Mouse (Mus musculus): Measurements from ENCODE around the gene Itga11. TPM values are rescaled to one million over a fixed set of nuclear protein-coding genes. Genes with fewer than 3 reads are reported as not detected.
"Not testable (repeated sequence)": the region's sequence is repeated elsewhere in the genome, so short reads cannot be mapped to it uniquely, and the experiment has no call there.

Itga11 gene
- total and polyA plus RNA-seq, 2 experiments: 0.09 TPM

DNA sequence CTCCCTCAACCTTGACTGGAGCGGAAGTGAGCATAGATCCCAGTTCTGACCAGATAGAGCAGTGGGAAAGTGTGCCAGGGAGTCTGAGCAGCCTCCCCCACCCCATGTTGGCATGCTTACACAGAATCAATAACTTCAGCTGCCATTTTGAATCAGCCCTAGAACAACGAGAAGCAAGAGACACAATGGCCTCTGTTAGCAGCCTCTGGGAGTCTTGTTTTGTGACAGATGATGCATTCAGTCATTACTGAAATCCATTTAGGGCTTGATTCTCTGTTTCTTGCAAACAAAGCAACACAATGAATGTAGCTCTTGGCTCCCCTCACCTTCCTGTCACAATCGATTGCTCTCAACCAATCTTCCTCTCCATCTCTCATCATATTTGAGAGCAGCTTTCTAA lies 19.6 kb upstream of the Itga11 start:
- Histone ChIP-seq H3K27ac (replicated peaks; ENCODE audit: insufficient read depth, low read depth, low read length) (no peak overlapping the region), H3K4me3 (ENCODE audit: insufficient read depth, low read depth, low read length) (no peak overlapping the region), H3K79me2 (ENCODE audit: control insufficient read depth, insufficient read depth, low read length) (no peaks in the 10 kb centered on the region), H3K36me3 (ENCODE audit: control insufficient read depth, insufficient read depth, low read length) (no peaks in the 10 kb centered on the region), H3K4me1 (ENCODE audit: control insufficient read depth, insufficient read depth, low read length) (no peaks in the 10 kb centered on the region), H3K9ac (ENCODE audit: low read depth, low read length) (no peak overlapping the region), H3K27me3 (ENCODE audit: control insufficient read depth, insufficient read depth, low read length) (no peaks in the 10 kb centered on the region)
- 91% methylated on average over 3 of the region's 3 CpGs for WGBS
- no peak for TF ChIP-seq POLR2A (IDR thresholded peaks at IDR 0.05; ENCODE audit: extremely low read depth, insufficient read depth, low read length)
- DNase-seq (ENCODE audit: extremely low read depth, low read depth, low spot score): no peak

DNA sequence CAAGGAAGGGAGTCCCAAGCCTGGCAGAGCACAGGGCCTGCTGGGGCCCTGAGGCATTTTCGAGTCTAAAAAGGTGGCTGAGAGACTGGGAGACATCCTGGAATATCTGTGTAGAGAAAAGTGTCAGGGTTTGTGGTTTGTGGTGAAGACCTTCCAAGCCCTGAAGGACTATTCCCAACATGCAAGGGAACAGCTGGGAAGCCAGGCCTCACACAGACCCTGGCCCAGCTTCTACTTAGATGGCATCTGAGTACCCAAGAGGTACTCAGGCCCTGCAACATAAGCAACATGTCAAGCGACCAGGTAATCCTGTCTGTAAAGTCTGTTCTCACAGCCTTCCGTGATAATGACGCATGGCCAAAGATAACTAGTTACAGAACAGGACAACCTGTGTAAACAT lies 18.6 kb upstream of the Itga11 start:
- WGBS: 72% methylated on average over 4 of the region's 4 CpGs
- H3K9ac ChIP-seq (ENCODE audit: low read depth, low read length): no peak overlapping the region
- H3K4me3 ChIP-seq (ENCODE audit: insufficient read depth, low read depth, low read length): no peak overlapping the region
- DNase-seq (ENCODE audit: extremely low read depth, low read depth, low spot score): no peak
- no peaks in the 10 kb centered on the region for H3K27me3 ChIP-seq (ENCODE audit: control insufficient read depth, insufficient read depth, low read length)
- no peak overlapping the region for H3K27ac ChIP-seq (replicated peaks; ENCODE audit: insufficient read depth, low read depth, low read length)
- H3K36me3 ChIP-seq (ENCODE audit: control insufficient read depth, insufficient read depth, low read length): no peaks in the 10 kb centered on the region
- no peak for TF ChIP-seq CTCF (IDR thresholded peaks at IDR 0.05; ENCODE audit: low read depth, low read length)
- TF ChIP-seq POLR2A (IDR thresholded peaks at IDR 0.05; ENCODE audit: extremely low read depth, insufficient read depth, low read length): no peak
- H3K79me2 ChIP-seq (ENCODE audit: control insufficient read depth, insufficient read depth, low read length): no peaks in the 10 kb centered on the region
- H3K4me1 ChIP-seq (ENCODE audit: control insufficient read depth, insufficient read depth, low read length): no peaks in the 10 kb centered on the region

DNA sequence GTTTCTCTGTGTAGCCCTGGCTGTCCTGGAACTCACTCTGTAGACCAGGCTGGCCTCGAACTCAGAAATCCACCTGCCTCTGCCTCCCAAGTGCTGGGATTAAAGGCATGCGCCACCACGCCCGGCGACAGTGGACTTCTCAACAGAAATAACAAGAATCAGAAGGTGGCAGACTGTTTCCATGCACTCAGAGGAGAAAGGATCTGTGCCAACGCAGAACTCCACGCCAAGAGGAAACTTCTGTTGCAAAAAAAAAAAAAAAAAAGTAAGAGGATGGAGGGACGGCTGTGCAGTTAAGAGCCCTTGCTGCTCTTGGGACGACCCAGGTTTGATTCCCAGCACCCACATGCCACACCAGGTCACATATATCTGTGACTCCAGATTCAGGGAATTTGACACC lies 16.7 kb upstream of the Itga11 start:
- not testable (repeated sequence) for H3K27ac ChIP-seq (replicated peaks; ENCODE audit: insufficient read depth, low read depth, low read length); H3K9ac ChIP-seq (ENCODE audit: low read depth, low read length); H3K79me2 ChIP-seq (ENCODE audit: control insufficient read depth, insufficient read depth, low read length); DNase-seq (ENCODE audit: extremely low read depth, low read depth, low spot score); H3K27me3 ChIP-seq (ENCODE audit: control insufficient read depth, insufficient read depth, low read length); H3K36me3 ChIP-seq (ENCODE audit: control insufficient read depth, insufficient read depth, low read length); H3K4me3 ChIP-seq (ENCODE audit: insufficient read depth, low read depth, low read length); H3K4me1 ChIP-seq (ENCODE audit: control insufficient read depth, insufficient read depth, low read length)
- 94% methylated on average over 9 of the region's 9 CpGs for WGBS

DNA sequence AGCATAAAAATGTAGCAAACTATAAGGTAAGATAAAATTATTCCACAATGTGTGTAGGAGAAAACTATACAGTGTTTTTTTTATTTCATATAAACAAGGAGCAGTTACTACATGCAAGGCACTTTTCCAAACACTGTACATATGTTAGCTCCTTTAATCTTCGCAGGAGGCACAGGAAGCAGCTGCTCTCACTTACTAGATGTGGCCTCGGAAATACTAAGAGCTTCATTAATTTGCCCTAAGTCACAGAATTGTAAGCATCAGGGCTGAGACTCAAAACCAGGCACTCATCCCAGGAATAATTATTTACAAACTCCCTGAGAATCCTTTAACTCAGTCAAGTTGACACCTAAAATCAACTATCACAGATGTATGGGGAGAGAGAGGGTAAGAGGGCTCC lies 14.2 kb upstream of the Itga11 start:
- no peak for DNase-seq (ENCODE audit: extremely low read depth, low read depth, low spot score)
- no peaks in the 10 kb centered on the region for H3K4me1 ChIP-seq (ENCODE audit: control insufficient read depth, insufficient read depth, low read length)
- no peak for TF ChIP-seq CTCF (IDR thresholded peaks at IDR 0.05; ENCODE audit: low read depth, low read length)
- no peak for TF ChIP-seq POLR2A (IDR thresholded peaks at IDR 0.05; ENCODE audit: extremely low read depth, insufficient read depth, low read length)
- H3K27me3 ChIP-seq (ENCODE audit: control insufficient read depth, insufficient read depth, low read length): no peaks in the 10 kb centered on the region
- WGBS: 77% methylated on average over 2 of the region's 2 CpGs
- H3K9ac ChIP-seq (ENCODE audit: low read depth, low read length): no peak overlapping the region
- no peak overlapping the region for H3K27ac ChIP-seq (replicated peaks; ENCODE audit: insufficient read depth, low read depth, low read length)
- H3K79me2 ChIP-seq (ENCODE audit: control insufficient read depth, insufficient read depth, low read length): no peaks in the 10 kb centered on the region
- H3K4me3 ChIP-seq (ENCODE audit: insufficient read depth, low read depth, low read length): no peak overlapping the region
- H3K36me3 ChIP-seq (ENCODE audit: control insufficient read depth, insufficient read depth, low read length): no peaks in the 10 kb centered on the region

DNA sequence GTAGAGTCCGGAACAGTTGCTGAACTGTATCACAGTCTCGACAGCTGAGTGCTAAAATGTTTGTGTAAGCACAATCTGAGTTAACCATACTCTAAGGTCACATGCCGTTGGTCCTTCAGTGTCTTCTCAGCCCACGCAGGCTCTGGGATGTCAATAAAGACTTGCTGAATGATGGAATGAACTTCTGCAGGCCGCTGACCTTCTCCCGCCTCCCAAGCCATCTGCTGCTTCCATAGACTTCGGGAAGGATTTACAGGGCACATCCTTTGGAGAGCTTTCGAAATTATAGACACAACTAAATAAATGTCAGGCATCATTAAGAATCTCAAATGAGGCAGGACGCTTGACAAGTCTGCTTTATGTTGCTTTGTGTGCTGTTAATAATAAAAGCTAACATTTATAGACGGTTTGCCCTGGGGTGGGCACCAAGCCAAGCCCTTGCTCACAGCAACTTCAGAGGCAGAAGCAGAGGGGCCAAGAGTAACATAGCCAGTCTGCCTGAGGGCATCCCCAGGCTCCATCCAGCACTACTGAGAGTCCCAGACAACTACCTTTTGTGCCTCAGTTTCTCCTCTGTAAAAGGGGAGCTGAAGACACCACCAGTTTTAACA lies 13.4 kb upstream of the Itga11 start:
- H3K36me3 ChIP-seq (ENCODE audit: control insufficient read depth, insufficient read depth, low read length): no peaks in the 10 kb centered on the region
- H3K4me3 ChIP-seq (ENCODE audit: insufficient read depth, low read depth, low read length): no peak overlapping the region
- WGBS: 46% methylated on average over 10 of the region's 10 CpGs
- H3K79me2 ChIP-seq (ENCODE audit: control insufficient read depth, insufficient read depth, low read length): no peaks in the 10 kb centered on the region
- no peaks in the 10 kb centered on the region for H3K4me1 ChIP-seq (ENCODE audit: control insufficient read depth, insufficient read depth, low read length)
- DNase-seq (ENCODE audit: extremely low read depth, low read depth, low spot score): no peak
- H3K9ac ChIP-seq (ENCODE audit: low read depth, low read length): no peak overlapping the region
- H3K27ac ChIP-seq (replicated peaks; ENCODE audit: insufficient read depth, low read depth, low read length): no peak overlapping the region
- H3K27me3 ChIP-seq (ENCODE audit: control insufficient read depth, insufficient read depth, low read length): no peaks in the 10 kb centered on the region
- TF ChIP-seq CTCF (IDR thresholded peaks at IDR 0.05; ENCODE audit: low read depth, low read length) (no peak), POLR2A (IDR thresholded peaks at IDR 0.05; ENCODE audit: extremely low read depth, insufficient read depth, low read length) (no peak)

DNA sequence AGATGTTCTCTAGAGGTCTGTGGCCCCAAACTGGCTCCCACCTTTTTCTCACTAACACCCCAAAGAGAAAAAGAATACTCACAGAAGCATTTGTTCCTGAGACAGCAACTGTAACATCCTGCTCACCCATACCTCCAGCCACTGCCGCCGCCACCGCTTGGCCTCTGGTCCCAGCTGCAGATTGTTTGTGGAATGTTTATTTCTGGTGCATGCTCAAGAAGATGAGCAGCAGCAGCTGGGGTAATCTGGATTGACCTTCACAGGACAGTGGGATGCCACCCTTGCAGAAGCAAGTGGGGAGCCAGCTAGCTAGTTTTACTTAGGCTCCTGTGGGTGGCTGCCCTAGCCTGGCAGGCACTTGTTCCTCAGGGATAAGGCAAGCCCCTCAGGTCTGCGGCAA lies 11.7 kb upstream of the Itga11 start:
- no peaks in the 10 kb centered on the region for H3K4me1 ChIP-seq (ENCODE audit: control insufficient read depth, insufficient read depth, low read length)
- H3K27ac ChIP-seq (replicated peaks; ENCODE audit: insufficient read depth, low read depth, low read length): no peak overlapping the region
- 66% methylated on average over 4 of the region's 4 CpGs for WGBS
- H3K79me2 ChIP-seq (ENCODE audit: control insufficient read depth, insufficient read depth, low read length): no peaks in the 10 kb centered on the region
- no peak overlapping the region for H3K9ac ChIP-seq (ENCODE audit: low read depth, low read length)
- H3K36me3 ChIP-seq (ENCODE audit: control insufficient read depth, insufficient read depth, low read length): no peaks in the 10 kb centered on the region
- TF ChIP-seq CTCF (IDR thresholded peaks at IDR 0.05; ENCODE audit: low read depth, low read length): no peak
- TF ChIP-seq POLR2A (IDR thresholded peaks at IDR 0.05; ENCODE audit: extremely low read depth, insufficient read depth, low read length): no peak
- no peak for DNase-seq (ENCODE audit: extremely low read depth, low read depth, low spot score)
- H3K4me3 ChIP-seq (ENCODE audit: insufficient read depth, low read depth, low read length): no peak overlapping the region
- H3K27me3 ChIP-seq (ENCODE audit: control insufficient read depth, insufficient read depth, low read length): no peaks in the 10 kb centered on the region

Measured in liver, adult 2 months (tissue).